Mouse (Mus musculus) megakaryocyte progenitor cell, adult 5-6 weeks (primary cell): Measurements from ENCODE around the gene Wars. TPM values are rescaled to one million over a fixed set of nuclear protein-coding genes. Genes with fewer than 3 reads are reported as not detected.

Experiments used
- ATAC-seq: replicated peaks from 2 replicates; pipeline ENCODE4 v1.8.0; 2016; ENCODE audit warnings: mild to moderate bottlenecking, moderate TSS enrichment, inconsistent platforms; ENCODE audit not compliant: poor library complexity
- total RNA-seq, 2 experiments: library from RNA; stranded (forward) in 1 of 2; stranded (reverse) in 1 of 2; fragments of 157-497, 149-512 nt in 1 of 2; fragments of 200-1000 nt in 1 of 2; gene quantifications; 2 replicates each; pipeline versions ENCODE4 v1.2.3 to v1.2.4; 2015 to 2017

The Wars gene
- 25.1 and 32.0 TPM in 2 replicates for total RNA-seq (2015)
- 53.3 and 59.3 TPM in 2 replicates for total RNA-seq (2017)

DNA sequence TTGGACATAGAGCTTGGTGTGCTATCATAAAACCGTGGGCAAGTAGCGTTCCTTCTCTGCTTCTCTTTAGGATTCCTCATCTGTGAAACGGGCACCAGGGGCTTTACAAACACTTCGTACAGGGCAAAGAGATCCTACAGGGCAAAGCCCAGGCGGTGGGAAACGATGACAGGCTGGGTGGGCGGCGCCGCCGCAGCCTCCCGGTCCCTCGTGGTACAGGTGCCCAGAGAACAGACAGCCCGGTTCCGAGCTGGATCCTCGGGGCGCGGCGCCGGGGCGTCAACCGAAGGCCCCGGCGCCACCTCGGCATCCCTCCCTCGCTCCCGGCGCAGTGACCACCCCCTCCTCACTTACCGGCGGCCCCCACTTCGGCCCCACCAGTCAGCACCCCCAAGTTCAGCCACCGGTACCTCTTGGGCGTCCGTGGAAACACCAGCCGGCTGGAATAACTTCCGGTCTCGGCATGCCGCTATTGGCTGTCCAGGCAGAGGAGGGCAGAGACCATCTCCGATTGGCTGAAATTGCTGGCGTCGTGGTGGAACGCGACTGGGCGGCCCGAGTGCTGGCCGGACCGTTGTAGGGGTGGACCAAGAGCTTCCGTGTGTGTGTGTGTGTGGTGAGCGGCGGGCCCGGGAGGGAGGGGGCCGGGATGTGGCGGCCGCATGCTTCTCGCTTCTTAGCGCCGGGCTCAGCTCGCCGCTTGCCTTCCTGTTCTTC is at the start of gene Wars:
Gene Wars (minus strand): TSS at position 460 of the 717 bp plus-strand sequence.
- ATAC-seq = peak; percentile 96

GRCm38 (mm10) chr12:108942203-108942923 is 48.4 kb upstream of the Wars start:
- ATAC-seq = no peak

GRCm38 (mm10) chr12:108941282-108941681 is 47.3 kb upstream of the Wars start:
- no peak for ATAC-seq

DNA sequence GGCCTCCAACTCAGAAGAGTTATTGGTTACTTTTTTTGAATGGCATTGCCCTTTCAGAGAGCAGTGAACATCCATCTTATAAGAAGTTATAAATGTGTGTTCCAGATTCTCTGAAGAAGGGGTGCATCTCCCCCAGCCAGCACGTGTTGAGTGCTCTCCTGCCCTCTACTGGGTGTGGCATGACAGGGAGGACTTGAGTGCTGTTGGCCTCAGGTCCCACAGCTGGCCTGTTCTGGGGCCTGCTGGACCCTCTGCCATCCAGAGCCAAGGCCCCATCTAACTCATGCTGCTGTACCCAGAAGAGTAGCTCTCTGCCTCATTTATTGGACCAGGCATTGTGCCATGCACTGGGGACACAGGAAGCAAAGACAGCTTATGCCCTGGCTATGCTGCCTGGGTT is 46.3 kb upstream of the Wars start:
- no peak for ATAC-seq

DNA sequence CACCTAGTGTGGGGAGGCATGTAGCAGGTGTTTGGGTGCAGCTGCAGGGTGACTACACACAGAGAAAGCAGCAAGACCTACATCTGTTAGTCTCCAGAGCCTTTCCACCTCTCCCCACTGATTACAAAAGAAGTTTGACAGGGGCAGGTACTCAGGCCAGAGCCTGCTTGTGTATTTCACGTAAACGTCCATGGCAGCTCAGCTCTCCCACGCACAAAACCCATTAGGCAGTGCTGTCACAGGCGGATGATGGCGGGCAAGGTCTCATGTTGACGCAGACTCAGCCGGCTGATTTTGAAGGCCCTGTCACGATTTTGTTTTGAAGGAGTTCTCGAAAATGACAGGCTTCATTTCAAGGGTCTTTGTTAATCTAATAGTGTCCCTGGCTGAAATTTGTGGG is 45.3 kb upstream of the Wars start:
- no peak for ATAC-seq

DNA sequence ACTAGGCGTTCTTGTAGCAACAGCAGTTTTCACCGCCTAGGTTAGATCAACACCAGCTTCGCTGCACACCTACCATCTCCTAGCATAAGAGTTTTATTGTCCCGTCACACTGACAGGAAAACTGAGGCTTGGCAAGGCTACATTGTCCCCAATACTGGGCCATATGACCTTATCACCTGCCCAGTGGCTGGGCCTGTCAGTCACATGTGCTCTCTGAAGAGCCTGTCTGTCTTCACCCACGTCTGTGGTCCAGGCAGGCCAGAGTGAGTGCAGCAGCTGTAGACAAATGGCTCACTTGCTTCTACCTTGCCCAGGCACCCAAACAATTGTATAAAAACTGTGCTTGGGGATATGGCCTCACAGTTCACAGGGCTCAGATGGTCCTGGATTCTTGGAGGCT is 44.9 kb upstream of the Wars start:
- no peak for ATAC-seq

- ATAC-seq = peak; percentile 89
Observed at GRCm38 (mm10) chr12:108937506-108937905, 43.5 kb upstream of the Wars start.

DNA sequence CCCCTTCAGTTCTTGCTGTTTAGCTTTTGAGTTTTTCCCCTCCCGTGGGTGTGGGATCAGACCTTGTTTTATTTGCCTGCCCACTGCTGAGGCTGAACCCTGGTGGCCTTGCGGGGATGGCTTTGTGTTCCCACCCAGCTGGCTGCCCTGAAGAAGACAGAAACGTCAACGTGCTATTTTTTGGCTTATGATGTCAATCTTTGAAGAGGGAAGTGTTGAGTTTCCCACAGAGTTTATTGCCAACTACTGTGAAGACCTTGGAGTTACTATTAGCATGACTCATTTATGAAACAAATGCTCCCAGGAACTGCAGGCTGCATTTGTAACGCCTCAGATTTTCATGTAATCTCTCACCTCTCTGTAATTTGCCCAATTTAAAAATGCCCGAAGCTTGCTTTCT is 42.9 kb upstream of the Wars start:
- ATAC-seq = peak; percentile 38

- ATAC-seq = no peak
Observed at GRCm38 (mm10) chr12:108934231-108934630, 40.3 kb upstream of the Wars start.

DNA sequence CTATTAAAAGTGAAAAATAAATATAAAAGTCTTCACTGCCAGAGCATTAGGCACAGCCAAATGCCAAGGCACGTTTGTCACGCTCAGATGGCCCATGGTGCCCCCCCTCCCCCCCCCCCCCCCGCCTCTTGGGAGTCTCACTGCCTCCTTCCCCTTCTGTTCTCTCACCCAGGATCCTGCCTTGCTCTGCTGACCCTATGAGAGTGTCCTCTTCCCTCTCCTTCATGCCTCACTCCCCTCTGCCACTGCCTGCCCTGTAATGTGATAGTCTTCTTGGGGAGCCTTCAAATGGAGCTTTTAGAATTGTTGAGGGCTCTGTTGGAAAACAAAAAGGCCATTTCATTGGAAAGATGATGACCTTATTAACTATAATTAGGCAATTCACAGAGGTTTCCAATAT is 38.1 kb upstream of the Wars start:
- no peak for ATAC-seq

- ATAC-seq = no peak; the same call in 1 of the 2 replicates
Observed at GRCm38 (mm10) chr12:108931341-108932053, 37.5 kb upstream of the Wars start.

DNA sequence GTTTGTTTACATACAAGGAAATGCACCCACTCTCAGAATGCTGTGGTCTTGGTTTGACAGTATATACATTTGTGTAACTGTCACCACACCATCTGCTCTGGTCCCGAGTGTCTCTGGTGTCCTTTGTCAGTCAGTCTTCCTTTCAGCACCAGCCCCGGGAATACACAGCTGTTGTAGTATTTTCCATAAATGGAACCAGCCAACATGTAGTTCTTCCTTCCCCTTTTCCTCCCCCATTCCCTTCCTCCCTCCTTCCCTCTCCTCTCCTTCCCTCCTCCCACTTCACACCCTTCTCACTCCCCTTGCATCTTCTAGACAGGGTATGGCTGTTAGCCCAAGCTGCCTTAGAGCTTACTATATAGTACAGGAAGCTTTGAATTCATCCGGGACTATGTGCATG is 35.5 kb upstream of the Wars start:
- ATAC-seq = no peak

DNA sequence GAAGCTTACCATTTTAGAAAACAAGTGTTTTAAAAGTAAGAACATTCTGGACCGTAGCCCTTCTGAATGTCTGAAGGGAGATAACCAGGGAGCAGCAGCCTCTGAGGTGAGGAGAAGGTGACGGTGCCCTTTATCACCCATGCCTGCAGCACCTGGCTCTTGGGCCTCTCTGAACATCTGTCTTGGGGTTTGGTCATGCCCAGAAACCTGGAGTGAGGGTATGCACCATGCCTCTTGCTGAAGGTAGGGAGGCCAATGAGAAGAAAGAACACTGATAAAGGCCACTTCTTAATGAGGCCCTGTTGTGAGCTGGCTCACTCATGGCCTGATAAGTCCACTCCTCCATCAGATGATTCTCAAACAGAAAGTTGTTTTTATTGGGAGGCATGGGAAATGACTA is 34.3 kb upstream of the Wars start:
- ATAC-seq = no peak

DNA sequence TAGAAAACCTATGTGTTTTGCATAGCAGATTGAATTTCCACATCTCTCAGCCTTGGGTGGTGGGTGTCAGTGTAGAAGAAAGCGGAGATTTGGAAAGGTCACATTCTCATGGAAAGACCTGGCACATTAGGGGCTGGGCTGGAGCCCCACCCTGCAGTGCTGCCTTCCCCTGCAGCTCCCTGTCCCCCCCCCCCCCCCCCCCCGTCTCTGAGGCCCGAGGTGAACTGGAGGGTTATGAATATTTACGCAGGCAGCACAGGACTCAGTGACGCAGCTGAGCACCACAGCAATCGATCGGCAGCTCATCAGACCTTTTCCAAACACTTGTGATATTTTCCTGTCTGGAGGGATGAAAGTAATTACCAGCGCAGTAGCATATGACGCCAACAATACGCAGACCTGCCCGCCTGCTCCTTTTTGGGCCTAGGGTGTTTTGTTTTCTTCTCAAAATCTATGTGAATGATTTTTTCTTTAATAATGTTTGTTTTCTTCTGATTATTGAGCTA is 32.7 kb upstream of the Wars start:
- no peak for ATAC-seq

- ATAC-seq = peak; percentile 66
Observed at GRCm38 (mm10) chr12:108918753-108919152, 24.8 kb upstream of the Wars start.

DNA sequence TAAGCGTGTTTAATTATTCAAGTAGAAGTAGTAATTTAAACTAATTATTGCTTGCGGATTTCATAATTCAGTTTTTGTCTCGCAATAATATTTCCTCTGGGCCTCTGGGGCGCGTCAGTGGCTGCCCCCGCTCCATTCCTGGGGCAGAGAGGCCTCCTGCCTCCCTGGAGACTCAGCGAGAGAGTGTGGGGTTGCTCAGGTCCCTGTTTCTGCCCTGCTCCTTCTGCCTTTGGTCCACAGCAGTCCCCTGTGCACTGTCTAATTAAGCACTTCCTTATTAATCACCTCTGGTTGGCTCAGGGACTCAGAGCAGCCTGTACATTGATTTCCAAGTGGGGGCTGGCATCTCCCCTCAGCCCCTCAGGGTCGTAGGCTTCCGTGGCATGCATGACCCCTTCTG is 23.5 kb upstream of the Wars start:
- peak; percentile 25; the same call in 1 of the 2 replicates for ATAC-seq

GRCm38 (mm10) chr12:108916447-108917042 is 22.6 kb upstream of the Wars start:
- no peak for ATAC-seq

- ATAC-seq = no peak
Observed at GRCm38 (mm10) chr12:108915893-108916292, 21.9 kb upstream of the Wars start.

- ATAC-seq = 0 out of 2 replicates have a peak, but pooled peaks have one; percentile 24
Observed at GRCm38 (mm10) chr12:108914709-108915340, 20.9 kb upstream of the Wars start.

GRCm38 (mm10) chr12:108914198-108914597 is 20.2 kb upstream of the Wars start:
- ATAC-seq = 0 out of 2 replicates have a peak, but pooled peaks have one; percentile 5
